Mouse (Mus musculus) C2C12 (cell line): ENCODE results near the gene Klhl36.

Experiments used
- CEBPB ChIP-seq: IDR thresholded peaks from one replicate; pipeline ENCODE4 v1.6.1; 2011; ENCODE audit warnings: low read depth, mild to moderate bottlenecking, control low read depth, moderate library complexity
- CTCF ChIP-seq: IDR thresholded peaks from one replicate; pipeline ENCODE4 v1.5.1; 2011; ENCODE audit not compliant: control insufficient read depth, insufficient read depth, insufficient read length
- FOSL1 ChIP-seq: IDR thresholded peaks from one replicate; pipeline ENCODE4 v1.8.0; 2011; ENCODE audit warnings: mild to moderate bottlenecking, low read length; ENCODE audit not compliant: poor library complexity, insufficient read depth, severe bottlenecking
- MAX ChIP-seq: IDR thresholded peaks from one replicate; pipeline ENCODE4 v1.6.1; 2011; ENCODE audit warnings: mild to moderate bottlenecking, control low read depth
- MYOD1 ChIP-seq: IDR thresholded peaks from one replicate; pipeline ENCODE4 v1.6.1; 2011; ENCODE audit warnings: low read depth; ENCODE audit not compliant: control insufficient read depth, insufficient read length
- USF1 ChIP-seq: IDR thresholded peaks from one replicate; pipeline ENCODE4 v1.6.1; 2011; ENCODE audit warnings: low read depth, mild to moderate bottlenecking, control low read depth, moderate library complexity

DNA sequence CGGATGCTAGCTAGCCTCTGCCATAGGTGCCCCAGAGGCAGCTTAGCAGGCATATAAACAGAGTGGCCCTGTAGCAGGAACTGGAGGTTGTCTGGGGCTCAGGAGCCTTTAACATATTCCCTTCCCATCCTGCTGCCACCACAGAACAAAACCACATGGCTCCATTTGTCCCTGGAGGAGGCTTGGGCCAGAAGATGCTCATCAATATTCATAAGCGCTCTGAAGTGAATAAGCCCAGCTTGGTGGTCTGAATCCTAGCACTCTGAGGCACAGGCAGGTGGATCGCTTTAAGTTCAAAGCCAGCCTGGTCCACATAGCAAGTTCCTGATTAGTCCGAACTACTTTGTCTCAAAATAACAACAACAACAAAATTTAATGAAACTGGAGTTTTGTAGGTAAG, 25.9 kb downstream of the Klhl36 start:
- TF ChIP-seq CTCF: no peak
- no peak for TF ChIP-seq FOSL1
- no peak for TF ChIP-seq MAX
- no peak for TF ChIP-seq CEBPB
- TF ChIP-seq MYOD1: no peak
- no peak for TF ChIP-seq USF1
